Mouse (Mus musculus) lung, adult 2 months (tissue): ENCODE measurements around the gene Arl16.

Source experiments
- CTCF ChIP-seq: fragments of 200-500 bp; IDR thresholded peaks from 2 replicates; pipeline ENCODE4 v1.5.1; 2011; ENCODE audit warnings: mild to moderate bottlenecking, low read length, control low read depth; ENCODE audit not compliant: insufficient read depth
- POLR2A ChIP-seq: fragments of 200-500 bp; IDR thresholded peaks from 2 replicates; pipeline ENCODE4 v1.6.1; 2011; ENCODE audit warnings: low read depth, mild to moderate bottlenecking, control low read depth, low read length, borderline replicate concordance; ENCODE audit errors: extremely low read depth

- no peak for TF ChIP-seq POLR2A
- TF ChIP-seq CTCF: no peak
Observed at GRCm38 (mm10) chr11:120492878-120493203, 25.4 kb upstream of the Arl16 start.
